Mouse (Mus musculus) thymus, postnatal 0 days (tissue): ENCODE measurements at regions not wholly inside any gene's neighbourhood (a gene's known extent, or its start where the extent isn't known, plus 50 kb on each side); places are given as distances from the start of the nearest gene placed in this dataset.

Experiments
- DNase-seq: peaks from one replicate; pipeline ENCODE4 v3.0.0-alpha.2; 2015; ENCODE audit warnings: low spot score

- no peak for DNase-seq
Measured at GRCm38 (mm10) chr7:36352761-36353160, 345.2 kb upstream of the Tshz3 start.

DNA sequence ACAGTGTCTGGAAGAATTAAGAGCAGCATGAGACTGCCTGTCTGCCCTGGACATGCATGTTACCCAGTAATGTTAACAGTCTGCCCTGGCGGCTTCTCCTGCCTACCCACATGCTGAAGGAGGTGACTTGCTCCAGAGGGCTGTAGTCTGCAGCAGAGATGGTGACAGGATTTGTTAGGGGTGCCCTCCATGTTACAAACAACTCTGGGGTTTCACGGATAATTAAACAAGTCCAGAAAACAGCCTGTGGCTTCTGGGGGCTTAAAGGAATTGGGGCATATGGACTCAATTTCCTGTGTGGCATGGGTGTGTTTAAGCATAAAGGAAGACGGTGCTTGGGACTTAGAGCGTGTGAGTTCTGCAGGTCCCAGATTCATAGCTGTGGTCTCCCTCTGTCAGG is 347.3 kb upstream of the Tshz3 start:
- no peak for DNase-seq

DNA sequence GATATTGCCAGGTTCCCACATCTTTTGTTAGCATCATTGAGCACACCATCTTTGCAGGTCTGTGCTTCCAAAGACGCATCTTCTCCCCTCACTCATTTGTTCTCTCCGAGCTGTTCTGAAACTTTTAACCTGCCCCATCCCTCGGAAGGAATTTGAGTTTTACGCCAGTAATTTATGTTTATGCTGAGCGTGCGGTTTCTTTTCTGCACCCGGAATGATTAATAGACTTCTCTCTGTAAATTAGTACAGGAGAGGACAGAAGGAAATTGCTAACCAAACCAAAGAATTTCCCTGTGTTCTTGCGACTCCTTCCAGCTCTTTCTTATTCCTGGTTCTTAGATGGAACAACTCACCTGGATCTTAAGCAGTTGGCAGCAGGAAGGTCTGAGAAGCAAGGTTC is 349.7 kb upstream of the Tshz3 start:
- no peak for DNase-seq

DNA sequence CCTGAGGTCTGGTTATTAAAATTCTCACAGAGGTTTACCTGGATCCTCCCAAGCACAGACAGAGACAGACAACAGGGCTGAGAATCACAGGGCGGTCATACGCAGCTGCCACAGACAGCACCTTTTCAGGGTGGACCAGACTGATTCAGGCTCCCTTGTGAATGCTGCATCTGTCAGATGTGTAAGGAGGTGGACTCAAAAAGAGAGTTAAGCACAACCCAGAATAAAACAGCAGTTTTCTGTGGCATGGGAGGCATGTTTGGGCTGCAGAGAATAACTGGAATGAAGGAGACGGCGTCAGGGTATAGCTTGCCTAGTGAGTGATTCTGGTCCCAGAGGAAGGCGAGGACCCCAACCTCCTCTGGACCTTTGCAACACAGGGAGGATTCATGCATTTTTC is 363.1 kb upstream of the Tshz3 start:
- no peak for DNase-seq

DNA sequence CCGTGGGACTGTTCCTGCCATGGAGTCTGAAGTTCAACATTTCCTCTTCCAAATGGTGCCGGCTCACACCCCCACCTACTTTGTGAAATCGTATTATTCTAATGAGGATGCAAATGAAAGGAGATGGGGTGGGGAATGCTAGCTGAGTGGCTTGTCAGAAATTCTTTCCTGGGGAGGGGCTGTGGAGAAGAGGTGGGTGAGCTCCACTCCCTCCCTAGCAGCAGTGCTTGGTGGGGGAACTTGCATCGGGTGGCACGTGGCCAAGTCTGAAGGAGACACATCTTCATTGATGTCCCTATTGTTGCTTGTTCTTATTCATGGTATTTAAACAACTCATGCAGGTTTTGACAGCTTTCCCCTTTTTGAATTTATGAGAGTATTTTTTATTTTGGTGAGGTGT is 363.8 kb upstream of the Tshz3 start:
- DNase-seq, result no peak

DNA sequence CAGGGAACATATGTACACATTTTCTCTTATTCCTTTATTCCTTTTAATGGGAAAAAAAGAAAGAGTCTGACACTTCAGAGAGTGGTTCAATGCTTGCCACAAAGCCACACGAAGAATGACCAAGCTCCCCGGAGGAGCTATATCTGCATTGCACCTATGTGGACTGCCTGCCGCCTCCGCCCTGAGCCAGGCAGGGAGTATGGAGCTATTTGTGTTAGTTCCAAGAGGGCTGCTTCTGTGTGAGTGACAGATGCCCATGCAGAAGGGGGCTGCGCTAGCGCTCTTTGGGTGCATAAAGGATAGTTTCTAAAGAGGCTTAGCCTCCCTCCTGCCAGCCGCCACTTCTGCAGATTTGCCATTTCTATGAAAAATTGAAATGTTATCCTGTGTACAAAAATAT is 365.3 kb upstream of the Tshz3 start:
- DNase-seq, result no peak

DNA sequence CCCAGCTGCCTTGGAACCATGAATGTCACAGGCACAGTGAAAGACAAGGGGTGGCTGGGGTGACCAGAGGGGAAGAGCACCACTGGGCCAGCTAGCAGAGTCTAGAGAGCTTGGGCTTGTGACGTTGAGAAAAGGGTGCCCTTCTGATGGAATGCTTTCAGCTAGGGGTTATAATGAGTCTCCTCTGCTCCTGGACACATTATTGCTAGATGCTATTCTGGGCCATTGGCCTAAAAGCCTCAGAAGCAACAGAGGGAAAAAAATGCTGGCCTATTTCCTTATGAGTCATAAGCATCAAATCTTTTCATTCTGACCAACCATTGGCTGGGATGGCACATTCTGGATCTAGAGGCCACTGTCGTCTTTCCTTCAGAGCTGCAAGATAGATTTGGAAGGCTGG is 369.8 kb upstream of the Tshz3 start:
- DNase-seq, result no peak

DNA sequence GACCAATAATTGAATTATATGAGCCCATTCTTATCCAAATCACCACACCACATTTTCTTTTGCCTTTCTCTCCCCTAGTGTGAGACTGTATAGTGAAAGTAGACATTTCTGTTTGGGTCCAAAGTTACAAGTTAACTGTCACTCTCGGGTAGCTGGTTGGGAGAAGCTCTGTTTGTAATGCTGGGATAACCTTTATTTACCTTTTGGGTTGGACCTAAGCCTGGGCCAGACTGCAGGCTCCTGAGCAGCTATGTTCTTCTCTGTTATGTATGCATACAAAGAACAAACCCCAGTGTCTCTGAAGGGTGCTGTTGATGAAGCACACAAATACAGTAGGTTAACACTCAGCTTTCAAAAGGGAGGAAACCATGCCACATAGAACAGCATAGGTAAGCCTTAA is 373.9 kb upstream of the Tshz3 start:
- no peak for DNase-seq

DNA sequence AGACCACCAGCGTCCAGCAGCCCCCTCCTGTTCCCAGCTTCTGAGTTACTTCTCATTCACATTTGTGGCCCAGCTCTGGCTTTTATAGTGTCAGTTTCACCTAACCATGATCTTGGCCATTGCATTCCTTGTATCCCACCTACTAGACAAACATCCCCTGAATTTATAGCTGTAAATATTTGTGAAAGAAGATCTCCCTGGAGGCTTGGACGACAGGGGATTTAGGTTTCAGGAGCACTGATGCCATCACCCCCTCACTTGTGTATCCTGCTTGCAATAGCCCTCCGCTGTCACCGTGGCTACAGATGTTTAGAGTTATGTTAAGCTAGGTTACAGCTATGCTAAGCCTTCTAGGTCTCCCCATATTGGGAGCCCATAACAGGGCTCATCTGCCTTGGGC is 375.7 kb upstream of the Tshz3 start:
- no peak for DNase-seq

- DNase-seq, result no peak
Measured at GRCm38 (mm10) chr7:36317466-36318212, 380.3 kb upstream of the Tshz3 start.

DNA sequence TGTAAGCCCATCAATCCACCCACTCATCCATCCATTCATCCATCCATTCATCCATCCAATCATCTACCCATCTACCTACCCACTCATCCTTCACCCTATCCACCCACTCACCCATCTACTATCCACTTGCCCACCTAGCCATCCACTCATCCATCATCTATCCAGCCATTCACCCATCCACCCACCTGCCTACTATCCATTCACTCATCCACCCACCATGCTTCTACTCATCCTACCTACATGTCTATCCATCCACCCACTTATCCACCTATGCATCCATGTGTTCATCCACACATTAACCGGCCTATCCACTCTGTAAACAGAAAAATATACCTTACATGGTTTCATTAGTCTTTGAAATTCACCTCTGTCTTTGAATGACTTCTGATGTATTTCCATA is 384.2 kb upstream of the Tshz3 start:
- DNase-seq, result no peak

DNA sequence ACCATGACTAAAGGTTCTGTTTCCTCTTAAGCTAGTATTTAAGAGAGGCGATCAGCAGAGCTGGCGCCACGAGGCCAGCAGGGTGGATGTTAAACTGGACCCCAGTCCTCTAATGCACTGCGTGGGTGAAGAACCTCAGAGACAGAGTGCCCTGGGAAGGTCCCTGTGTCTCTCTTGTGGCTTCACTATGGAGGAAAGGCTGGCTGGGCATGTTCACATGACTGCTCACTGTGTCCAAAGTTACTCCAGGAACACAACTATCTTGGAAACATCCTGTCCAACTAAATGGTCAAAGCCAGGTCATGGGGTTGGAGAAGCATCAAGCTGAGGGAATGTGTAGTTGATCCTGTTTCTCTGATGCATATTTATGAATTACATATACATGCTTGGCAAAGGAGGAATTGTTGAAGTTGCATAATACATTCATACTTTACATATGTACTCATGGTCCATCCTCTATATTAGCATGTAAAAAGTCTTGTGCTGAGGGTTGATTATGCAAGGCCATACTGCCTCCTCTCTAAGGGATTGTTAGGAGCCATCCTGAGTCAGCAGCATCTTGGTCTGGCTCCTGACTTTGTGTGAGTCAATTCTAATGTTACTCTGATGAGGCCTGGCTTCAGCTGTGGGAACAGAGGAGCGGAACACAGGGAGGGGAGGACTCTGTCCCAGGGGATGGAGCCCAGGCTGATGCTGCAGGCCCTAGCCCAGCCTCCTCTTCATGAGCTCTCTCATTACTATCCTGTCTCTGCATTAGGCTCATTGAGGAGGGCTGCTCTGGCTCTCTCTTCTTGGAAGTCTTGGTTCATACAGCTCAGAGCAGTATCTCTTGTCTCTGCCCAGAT is 387.9 kb upstream of the Tshz3 start:
- DNase-seq, result no peak

- DNase-seq, result no peak
Measured at GRCm38 (mm10) chr7:36308726-36309125, 389.2 kb upstream of the Tshz3 start.

DNA sequence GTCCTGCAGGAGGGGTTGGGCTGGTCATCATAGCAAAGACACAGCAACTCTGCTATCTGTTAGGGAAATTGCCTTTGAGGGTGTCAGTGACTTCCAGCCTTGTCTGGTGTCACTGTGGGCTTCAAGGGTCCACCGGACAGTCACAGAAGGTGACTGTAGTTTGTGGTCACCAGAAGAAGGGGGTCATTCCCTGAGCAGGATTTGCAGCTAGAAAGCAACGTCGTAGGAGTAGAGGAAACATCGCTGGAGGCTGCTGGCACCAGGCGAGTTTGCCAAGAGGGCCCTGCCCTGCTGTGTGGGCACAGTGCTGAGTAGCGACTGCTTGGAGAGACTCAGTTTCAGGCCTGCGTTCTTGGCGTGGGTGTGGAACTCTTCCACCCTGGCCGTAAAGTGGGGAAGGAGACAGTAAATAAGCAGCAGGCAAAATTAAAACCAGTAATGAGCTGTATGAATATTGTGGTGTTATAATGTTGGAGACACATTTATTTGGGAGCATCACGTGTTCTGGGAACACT is 389.8 kb upstream of the Tshz3 start:
- DNase-seq, result no peak

GRCm38 (mm10) chr7:36277275-36277674 is 420.6 kb upstream of the Tshz3 start:
- DNase-seq, result no peak

GRCm38 (mm10) chr7:36268966-36269365 is 429.0 kb upstream of the Tshz3 start:
- DNase-seq, result no peak

- DNase-seq, result no peak
Measured at GRCm38 (mm10) chr7:36265163-36265823, 432.6 kb upstream of the Tshz3 start.

DNA sequence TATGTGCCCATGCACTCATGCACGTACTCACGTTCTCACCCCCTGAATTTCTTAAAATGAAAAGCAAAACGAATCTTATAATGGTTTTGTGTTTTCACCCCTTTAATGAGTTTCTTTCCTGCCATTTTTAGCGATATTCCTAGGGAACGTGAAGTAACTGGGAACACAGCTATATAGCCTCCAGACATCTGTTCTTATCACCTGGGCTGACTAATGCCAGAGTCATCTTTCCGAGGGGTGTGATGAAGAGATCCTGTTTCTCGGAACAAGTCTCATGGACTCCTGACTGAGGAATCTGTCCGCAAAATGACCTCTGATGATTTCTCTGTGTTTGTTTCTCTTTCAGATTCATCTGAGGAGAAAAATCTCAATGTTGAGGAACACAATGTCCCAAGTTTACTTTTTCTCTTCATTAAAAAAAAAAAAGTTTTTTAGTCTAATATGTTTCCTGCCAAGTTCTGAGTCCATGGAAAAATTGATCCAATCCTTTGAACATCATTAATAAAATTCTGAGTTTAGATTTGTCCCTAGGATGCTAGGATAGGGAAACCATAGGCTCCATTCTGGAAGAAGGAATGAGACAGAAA is 435.7 kb upstream of the Tshz3 start:
- DNase-seq, result no peak

DNA sequence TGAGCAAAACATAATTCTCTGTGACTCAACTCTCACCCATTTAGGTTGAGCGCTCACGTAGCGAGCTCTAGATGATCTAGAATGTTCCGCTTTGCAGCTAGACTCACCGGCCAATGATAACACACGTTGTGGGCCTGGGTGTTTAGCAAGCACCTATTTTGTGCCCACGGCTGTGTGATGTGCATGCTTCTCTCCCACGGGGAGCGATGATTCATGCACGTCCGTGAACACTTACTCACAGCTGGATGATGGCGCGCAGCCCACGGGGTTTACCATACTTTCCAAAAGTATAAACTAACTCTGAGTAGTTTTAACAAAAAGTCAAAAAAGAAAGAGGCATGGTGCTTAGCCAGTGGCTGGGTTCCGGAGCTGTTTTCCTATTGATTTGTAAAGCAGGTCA is 440.8 kb upstream of the Tshz3 start:
- no peak for DNase-seq

- no peak for DNase-seq
Measured at GRCm38 (mm10) chr7:36247356-36247755, 444.6 kb upstream of the Zfp507 start.

DNA sequence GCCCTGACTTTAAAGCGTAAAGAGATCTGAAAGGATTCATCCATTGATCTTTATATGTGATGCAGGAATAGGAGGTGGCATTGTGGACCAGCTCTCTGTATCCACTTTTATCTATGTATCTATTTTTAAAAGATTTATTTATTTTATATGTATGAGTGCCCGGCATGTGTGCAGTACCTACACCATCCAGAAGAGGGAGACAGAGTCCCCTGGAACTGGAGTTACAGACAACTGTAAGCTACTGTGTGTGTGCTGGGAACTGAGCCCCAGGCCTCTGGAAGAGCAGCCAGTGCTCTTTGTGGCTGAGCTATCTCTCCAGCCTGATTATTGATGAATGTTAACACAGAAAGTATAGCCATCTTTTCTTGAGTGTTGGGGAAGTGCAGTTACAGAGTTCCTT is 433.9 kb upstream of the Zfp507 start:
- no peak for DNase-seq

GRCm38 (mm10) chr7:36229031-36229430 is 426.2 kb upstream of the Zfp507 start:
- no peak for DNase-seq
